Mouse (Mus musculus) kidney, postnatal 0 days (tissue): ENCODE results near the gene Rapgef4. TPM values are rescaled to one million over a fixed set of nuclear protein-coding genes. Genes with fewer than 3 reads are reported as not detected.

Source experiments
- ATAC-seq: fragments of 200-750 bp; cut with Nextera tagmentation; replicated peaks from 2 replicates; pipeline ENCODE4 v1.8.0; 2017; ENCODE audit warnings: low read depth, moderate number of reproducible peaks, moderate TSS enrichment, moderate library complexity; ENCODE audit not compliant: low FRiP score
- DNase-seq: peaks from one replicate; pipeline ENCODE4 v3.0.0-alpha.2; 2016; ENCODE audit warnings: low spot score
- H3K27ac ChIP-seq: fragments of 300-500 bp; sonication (generic); 2 replicates; pipeline ENCODE4 v1.5.1; 2014; ENCODE audit warnings: mild to moderate bottlenecking
- H3K27me3 ChIP-seq: fragments of 300-500 bp; sonication (generic); 2 replicates; pipeline ENCODE4 v1.6.1; 2014; ENCODE audit warnings: low read length, mixed read lengths; ENCODE audit not compliant: insufficient read depth
- H3K36me3 ChIP-seq: fragments of 300-500 bp; sonication (generic); 2 replicates; pipeline ENCODE4 v1.6.1; 2014; ENCODE audit warnings: low read length, mixed read lengths; ENCODE audit not compliant: insufficient read depth
- H3K4me1 ChIP-seq: fragments of 300-500 bp; sonication (generic); replicated peaks from 2 replicates; pipeline ENCODE4 v1.6.1; 2014; ENCODE audit warnings: antibody characterized with exemption, low read length, mixed read lengths; ENCODE audit not compliant: insufficient read depth
- H3K4me2 ChIP-seq: fragments of 300-500 bp; sonication (generic); 2 replicates; pipeline ENCODE4 v1.6.1; 2014; ENCODE audit warnings: mild to moderate bottlenecking, low read length, moderate library complexity, mixed read lengths
- H3K4me3 ChIP-seq: fragments of 300-500 bp; sonication (generic); replicated peaks from 2 replicates; pipeline ENCODE4 v1.5.1; 2014; ENCODE audit warnings: low read depth, low read length
- H3K9ac ChIP-seq: fragments of 300-500 bp; sonication (generic); 2 replicates; pipeline ENCODE4 v1.6.1; 2014; ENCODE audit warnings: low read depth, low read length
- H3K9me3 ChIP-seq: fragments of 300-500 bp; sonication (generic); replicated peaks from 2 replicates; pipeline ENCODE4 v1.6.1; 2016; ENCODE audit warnings: low read length, inconsistent platforms, mixed read lengths
- CTCF ChIP-seq: IDR thresholded peaks from 2 replicates; pipeline ENCODE4 v1.5.1; 2016; ENCODE audit warnings: antibody characterized with exemption, low read depth, mild to moderate bottlenecking, moderate library complexity
- WGBS: fragments of 180-500 bp; shearing (Covaris S2); extraction: QIAGEN DNeasy Blood & Tissue Kit; methylation state at CpG from one replicate; pipeline ENCODE4 v1.1.7; 2014; 5-methylcytosine and 5-hydroxymethylcytosine counted together
- polyA plus RNA-seq: library from polyadenylated mRNA; unstranded; fragments of >200 nt; fragmentation: Nextera tagmentation; extraction: Ambion mirVana; gene quantifications from 2 replicates; pipeline ENCODE4 v1.2.1, GENCODE M21; 2015

The Rapgef4 gene
- polyA plus RNA-seq, 1 experiment from 2014 or later, result 4.6 TPM

GRCm38 (mm10) chr2:72238421-72238820 lies 257.4 kb downstream of the Rapgef4 start:
- Histone ChIP-seq H3K4me3 (no peak overlapping the region), H3K36me3 (no peaks in the 10 kb centered on the region), H3K27me3 (no peaks in the 10 kb centered on the region), H3K4me2 (peak overlapping the region; percentile 1; the same call in 1 of the 2 replicates), H3K27ac (no peak overlapping the region), H3K4me1 (peaks cover 6% of the 10 kb centered on the region; the same call in 1 of the 2 replicates), H3K9ac (no peak overlapping the region), H3K9me3 (no peaks in the 10 kb centered on the region)
- TF ChIP-seq CTCF, result no peak
- 37% methylated on average over 2 of the region's 2 CpGs for WGBS
- ATAC-seq (no peak), DNase-seq (no peak)

DNA sequence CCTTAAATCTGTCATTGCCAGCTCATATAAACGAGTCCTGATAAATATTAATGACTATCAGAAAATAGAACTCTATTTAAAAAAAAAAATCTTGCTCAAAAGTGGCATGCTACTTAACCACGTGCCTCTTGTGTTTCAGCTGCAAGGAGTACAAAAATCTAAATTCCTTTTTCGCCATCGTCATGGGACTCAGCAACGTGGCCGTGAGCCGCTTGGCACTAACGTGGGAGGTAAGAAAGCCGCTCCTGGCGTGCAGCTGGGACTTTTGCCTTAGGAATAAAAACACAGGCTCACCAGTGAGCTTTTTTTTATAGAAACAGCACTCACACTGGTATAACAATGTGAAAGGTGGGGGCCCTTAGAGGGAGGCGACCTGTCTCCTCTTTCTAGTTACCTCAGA lies 257.9 kb downstream of the Rapgef4 start:
- no peak for DNase-seq
- no peak for TF ChIP-seq CTCF
- Histone ChIP-seq H3K27ac (no peak overlapping the region), H3K9me3 (no peaks in the 10 kb centered on the region), H3K4me2 (peak overlapping the region; percentile 1), H3K4me1 (peaks cover 6% of the 10 kb centered on the region; the same call in 1 of the 2 replicates), H3K27me3 (no peaks in the 10 kb centered on the region), H3K9ac (no peak overlapping the region), H3K4me3 (no peak overlapping the region), H3K36me3 (no peaks in the 10 kb centered on the region)
- ATAC-seq, result no peak
- 34% methylated on average over 11 of the region's 11 CpGs for WGBS

DNA sequence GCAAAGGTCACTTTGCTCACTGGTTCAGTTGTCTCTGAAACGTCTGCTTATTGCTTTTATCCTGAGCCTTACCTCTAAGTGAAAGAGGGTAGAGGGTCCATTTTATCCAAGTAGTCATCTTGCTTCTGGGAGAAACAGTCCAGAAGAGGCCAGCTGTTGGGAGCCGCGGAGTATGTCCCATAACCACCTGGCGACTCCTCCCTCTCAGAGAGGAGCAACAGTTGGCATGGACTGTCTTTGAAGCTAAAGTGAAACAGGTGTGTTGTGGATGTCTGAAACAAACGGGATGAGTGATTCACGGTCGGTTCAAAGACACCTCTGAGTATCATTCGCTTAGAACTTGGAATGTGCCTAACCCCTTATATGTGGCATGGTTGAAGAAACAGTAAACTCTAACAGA lies 258.4 kb downstream of the Rapgef4 start:
- Histone ChIP-seq H3K4me3 (no peak overlapping the region), H3K9ac (no peak overlapping the region), H3K4me1 (peaks cover 6% of the 10 kb centered on the region; the same call in 1 of the 2 replicates), H3K4me2 (no peak overlapping the region), H3K27me3 (no peaks in the 10 kb centered on the region), H3K9me3 (no peaks in the 10 kb centered on the region), H3K36me3 (no peaks in the 10 kb centered on the region), H3K27ac (no peak overlapping the region)
- no peak for ATAC-seq
- DNase-seq, result no peak
- TF ChIP-seq CTCF, result no peak
- 63% methylated on average over 8 of the region's 8 CpGs for WGBS

GRCm38 (mm10) chr2:72239993-72240392 lies 259.0 kb downstream of the Rapgef4 start:
- no peak overlapping the region for H3K4me2 ChIP-seq
- TF ChIP-seq CTCF, result no peak
- no peaks in the 10 kb centered on the region for H3K9me3 ChIP-seq
- no peaks in the 10 kb centered on the region for H3K27me3 ChIP-seq
- H3K4me1 ChIP-seq, result peaks cover 6% of the 10 kb centered on the region; the same call in 1 of the 2 replicates
- H3K4me3 ChIP-seq, result no peak overlapping the region
- WGBS, result 51% methylated on average over 7 of the region's 7 CpGs
- ATAC-seq (no peak), DNase-seq (no peak)
- no peak overlapping the region for H3K27ac ChIP-seq
- H3K36me3 ChIP-seq, result no peaks in the 10 kb centered on the region
- no peak overlapping the region for H3K9ac ChIP-seq

GRCm38 (mm10) chr2:72240691-72241090 lies 259.7 kb downstream of the Rapgef4 start:
- Histone ChIP-seq H3K4me1 (peaks cover 6% of the 10 kb centered on the region; the same call in 1 of the 2 replicates), H3K4me3 (no peak overlapping the region), H3K27me3 (no peaks in the 10 kb centered on the region), H3K9me3 (no peaks in the 10 kb centered on the region), H3K36me3 (no peaks in the 10 kb centered on the region), H3K4me2 (no peak overlapping the region), H3K9ac (no peak overlapping the region), H3K27ac (no peak overlapping the region)
- ATAC-seq, result no peak
- 77% methylated on average over 7 of the region's 7 CpGs for WGBS
- no peak for TF ChIP-seq CTCF
- DNase-seq, result no peak

DNA sequence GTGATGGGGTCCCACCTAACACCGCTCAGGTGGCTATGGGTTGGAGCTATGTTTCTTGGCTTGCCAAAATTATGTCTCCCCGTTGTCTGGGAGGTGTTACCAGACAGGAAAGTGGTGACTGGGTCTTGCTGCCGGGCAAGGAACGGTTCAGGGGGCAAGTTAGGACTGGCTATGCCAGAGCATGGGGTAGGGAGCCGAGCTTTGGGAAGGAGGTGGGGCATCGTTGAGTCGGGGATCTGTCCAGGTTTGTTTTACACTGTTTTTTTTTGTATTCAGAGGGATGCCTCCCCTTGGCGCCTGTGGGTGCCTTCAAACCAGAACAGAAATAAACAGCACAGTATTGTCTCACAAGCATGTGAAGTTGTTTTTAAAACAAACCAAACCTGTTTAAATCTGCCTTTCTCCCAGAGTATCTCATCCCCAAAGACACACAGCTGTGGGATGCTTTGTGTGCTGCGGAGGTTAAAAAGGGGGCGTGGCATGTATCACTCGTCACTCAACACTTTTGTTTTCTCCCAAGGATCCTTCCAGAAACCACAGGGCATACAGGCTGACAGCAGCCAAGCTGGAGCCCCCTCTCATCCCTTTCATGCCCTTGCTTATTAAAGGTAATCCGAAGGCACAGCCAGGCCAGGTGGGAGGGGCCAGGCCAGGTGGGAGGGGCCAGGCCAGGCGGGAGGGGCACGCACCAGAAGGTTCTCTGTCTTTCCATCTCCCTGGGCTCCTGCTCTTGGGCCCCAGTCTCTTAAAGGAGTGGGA lies 260.9 kb downstream of the Rapgef4 start:
- H3K36me3 ChIP-seq, result no peaks in the 10 kb centered on the region
- H3K4me2 ChIP-seq, result peak overlapping the region; percentile 37
- no peaks in the 10 kb centered on the region for H3K9me3 ChIP-seq
- no peak overlapping the region for H3K27ac ChIP-seq
- 33% methylated on average over 14 of the region's 14 CpGs for WGBS
- TF ChIP-seq CTCF, result no peak
- DNase-seq (no peak), ATAC-seq (no peak)
- H3K9ac ChIP-seq, result peak overlapping the region; percentile 50; the same call in 1 of the 2 replicates
- H3K4me1 ChIP-seq, result peaks cover 6% of the 10 kb centered on the region; the same call in 1 of the 2 replicates
- no peaks in the 10 kb centered on the region for H3K27me3 ChIP-seq
- H3K4me3 ChIP-seq, result 0 out of 2 replicates have a peak overlapping the region, but pooled peaks have one; percentile 22
